Mouse (Mus musculus) heart, postnatal 0 days (tissue): ENCODE measurements around the gene Ccdc194.

ENCODE experiments used
- CTCF ChIP-seq: IDR thresholded peaks from 2 replicates; pipeline ENCODE4 v1.5.1; 2016; ENCODE audit warnings: antibody characterized with exemption, control low read depth, low read depth
- EP300 ChIP-seq: IDR thresholded peaks from 2 replicates; pipeline ENCODE4 v1.6.1; 2016; ENCODE audit warnings: antibody characterized with exemption, low read depth

DNA sequence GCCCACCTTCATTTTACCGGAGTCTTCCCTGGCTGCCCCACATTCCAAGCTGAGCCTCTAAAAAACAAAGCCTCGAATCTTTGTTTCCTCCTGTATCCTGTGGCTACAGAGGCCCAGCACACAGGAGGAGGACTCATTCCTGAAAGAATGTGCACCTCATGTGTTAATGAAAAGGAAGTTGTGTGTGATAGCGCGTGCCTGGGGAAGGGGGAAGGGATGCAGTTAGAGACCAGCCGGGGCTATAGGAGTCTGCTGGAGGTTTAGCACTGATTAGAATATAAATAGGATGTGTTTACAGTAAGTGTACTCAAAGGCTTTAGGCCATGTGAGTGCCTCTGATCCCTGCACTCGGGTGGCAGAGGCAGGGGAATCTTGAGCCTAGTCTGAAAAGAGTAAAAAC lies 761 bp upstream of the Ccdc194 start:
- TF ChIP-seq CTCF = no peak
- TF ChIP-seq EP300 = no peak
